Mouse (Mus musculus): ENCODE measurements around the gene Kctd7.

DNA sequence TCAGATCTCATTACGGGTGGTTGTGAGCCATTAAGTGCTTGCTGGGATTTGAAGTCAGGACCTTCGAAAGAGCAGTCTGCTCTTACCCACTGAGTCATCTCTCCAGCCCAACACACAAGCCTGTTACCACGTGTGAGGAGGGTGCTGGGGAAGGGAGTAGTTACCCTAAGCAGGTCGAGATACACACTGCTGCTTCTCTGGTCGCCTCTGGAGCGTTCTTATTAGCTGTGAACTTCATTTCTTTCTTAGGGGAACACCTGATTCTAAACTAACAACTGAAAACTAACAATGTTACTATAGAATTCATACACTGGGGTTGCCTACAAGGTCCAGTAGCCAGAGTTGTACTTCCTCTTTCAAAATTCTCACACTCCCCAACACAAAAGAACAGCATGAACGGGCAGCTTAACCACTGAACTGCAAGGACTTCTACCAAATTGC is 15.1 kb downstream of the Kctd7 start:
- TF ChIP-seq CTCF (conservative IDR thresholded peaks at IDR 0.05; ENCODE audit: insufficient read depth, insufficient read length, low read depth, low read length) (no peak), POLR2A (IDR thresholded peaks at IDR 0.05; ENCODE audit: low read depth, low read length) (no peak)
